Mouse (Mus musculus): ENCODE results near the gene Tktl1.

DNA sequence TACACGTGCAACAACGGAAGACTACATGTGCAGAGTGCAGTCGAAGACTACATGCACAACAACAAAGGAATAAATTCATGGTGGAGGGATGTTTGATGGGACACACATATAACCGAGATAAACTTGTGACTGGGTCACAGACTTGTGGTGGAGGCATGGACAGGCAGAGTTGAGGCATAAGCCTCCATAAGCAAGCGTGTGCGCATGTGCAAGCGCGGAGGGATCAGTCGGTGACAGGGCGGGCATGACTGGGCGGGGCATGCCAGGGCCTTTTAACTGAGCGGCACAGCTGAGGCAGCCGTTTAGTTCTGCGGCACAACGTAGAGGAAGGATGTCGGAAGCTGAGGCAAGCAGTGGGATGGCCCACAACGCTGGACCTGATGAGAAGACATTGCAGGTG lies at the start of gene Tktl1:
- no peak for TF ChIP-seq CTCF (IDR thresholded peaks at IDR 0.05; ENCODE audit: control insufficient read depth, insufficient read depth, low read length)
- no peak for TF ChIP-seq POLR2A (IDR thresholded peaks at IDR 0.05; ENCODE audit: borderline replicate concordance, control insufficient read depth, low read depth, low read length)
